Mouse (Mus musculus): ENCODE data around the gene Tulp4.

The Tulp4 gene

GRCm38 (mm10) chr17:6106361-6107014, at the start of gene Tulp4:
TSS of gene Tulp4 (plus strand) at chr17:6106437.
- DNase-seq (ENCODE audit: low read depth, low spot score) = peak; percentile 91

GRCm38 (mm10) chr17:6062793-6063192, 43.4 kb upstream of the Tulp4 start:
- DNase-seq (ENCODE audit: low read depth, low spot score) = no peak

- DNase-seq (ENCODE audit: low read depth, low spot score) = no peak
Observed at GRCm38 (mm10) chr17:6063532-6063931, 42.7 kb upstream of the Tulp4 start.

- DNase-seq (ENCODE audit: low read depth, low spot score) = no peak
Observed at GRCm38 (mm10) chr17:6066021-6066420, 40.2 kb upstream of the Tulp4 start.

- no peak for DNase-seq (ENCODE audit: low read depth, low spot score)
Observed at GRCm38 (mm10) chr17:6067613-6068012, 38.6 kb upstream of the Tulp4 start.

GRCm38 (mm10) chr17:6069866-6070265, 36.4 kb upstream of the Tulp4 start:
- no peak for DNase-seq (ENCODE audit: low read depth, low spot score)

- DNase-seq (ENCODE audit: low read depth, low spot score) = peak; percentile 44
Observed at GRCm38 (mm10) chr17:6073405-6073804, 32.8 kb upstream of the Tulp4 start.

- peak; percentile 99 for DNase-seq (ENCODE audit: low read depth, low spot score)
Observed at GRCm38 (mm10) chr17:6079287-6080122, 26.7 kb upstream of the Tulp4 start, which contains the start of the genes Serac1 and Gtf2h5. TSS of gene Serac1 (minus strand) at chr17:6079741. TSS of gene Gtf2h5 (plus strand) at chr17:6079786.

- no peak for DNase-seq (ENCODE audit: low read depth, low spot score)
Observed at GRCm38 (mm10) chr17:6083323-6083890, 22.8 kb upstream of the Tulp4 start.

GRCm38 (mm10) chr17:6091604-6092003, 14.6 kb upstream of the Tulp4 start:
- DNase-seq (ENCODE audit: low read depth, low spot score) = no peak

- no peak for DNase-seq (ENCODE audit: low read depth, low spot score)
Observed at GRCm38 (mm10) chr17:6095579-6095978, 10.7 kb upstream of the Tulp4 start.

- DNase-seq (ENCODE audit: low read depth, low spot score) = peak; percentile 70
Observed at GRCm38 (mm10) chr17:6097884-6098283, 8.4 kb upstream of the Tulp4 start.

- DNase-seq (ENCODE audit: low read depth, low spot score) = no peak
Observed at GRCm38 (mm10) chr17:6102287-6102686, 4.0 kb upstream of the Tulp4 start.

- DNase-seq (ENCODE audit: low read depth, low spot score) = no peak
Observed at GRCm38 (mm10) chr17:6103566-6103965, 2.7 kb upstream of the Tulp4 start.

- peak; percentile 45 for DNase-seq (ENCODE audit: low read depth, low spot score)
Observed at GRCm38 (mm10) chr17:6107015-6107601, 871 bp downstream of the Tulp4 start.

- no peak for DNase-seq (ENCODE audit: low read depth, low spot score)
Observed at GRCm38 (mm10) chr17:6108175-6108574, 1.9 kb downstream of the Tulp4 start.

- peak; percentile 23 for DNase-seq (ENCODE audit: low read depth, low spot score)
Observed at GRCm38 (mm10) chr17:6110956-6111355, 4.7 kb downstream of the Tulp4 start.

GRCm38 (mm10) chr17:6113653-6114052, 7.4 kb downstream of the Tulp4 start:
- no peak for DNase-seq (ENCODE audit: low read depth, low spot score)

- DNase-seq (ENCODE audit: low read depth, low spot score) = no peak
Observed at GRCm38 (mm10) chr17:6115085-6115484, 8.8 kb downstream of the Tulp4 start.

GRCm38 (mm10) chr17:6117148-6117725, 11.0 kb downstream of the Tulp4 start:
- DNase-seq (ENCODE audit: low read depth, low spot score) = no peak

GRCm38 (mm10) chr17:6117917-6118316, 11.7 kb downstream of the Tulp4 start:
- no peak for DNase-seq (ENCODE audit: low read depth, low spot score)

GRCm38 (mm10) chr17:6118861-6119260, 12.6 kb downstream of the Tulp4 start:
- no peak for DNase-seq (ENCODE audit: low read depth, low spot score)

Data from ZHBTc4 (cell line).